Mouse (Mus musculus) liver (tissue): ENCODE measurements around the gene Ndufs3.

Experiments
- DNase-seq: peaks from one replicate; pipeline ENCODE4 v3.0.0-alpha.2; 2020; ENCODE audit warnings: mixed read lengths

The Ndufs3 gene

DNA sequence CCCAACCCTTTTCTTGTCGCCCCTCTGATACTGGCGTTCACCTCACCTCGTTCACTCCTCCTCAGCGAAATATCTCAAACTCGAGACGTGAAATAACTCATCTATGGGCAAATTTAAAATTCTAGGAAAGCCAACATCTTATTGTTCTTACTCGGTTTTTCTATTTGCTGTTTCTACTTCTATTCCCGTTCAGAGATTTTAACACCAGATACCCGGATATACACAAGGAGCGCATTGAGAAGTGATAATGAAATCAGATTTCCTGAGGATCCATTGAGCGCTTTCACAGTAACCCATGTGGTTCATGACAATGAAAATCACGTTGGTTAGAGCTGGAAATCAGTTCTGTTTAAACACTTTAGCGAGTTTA lies 57.0 kb downstream of the Ndufs3 start:
- DNase-seq, result no peak

DNA sequence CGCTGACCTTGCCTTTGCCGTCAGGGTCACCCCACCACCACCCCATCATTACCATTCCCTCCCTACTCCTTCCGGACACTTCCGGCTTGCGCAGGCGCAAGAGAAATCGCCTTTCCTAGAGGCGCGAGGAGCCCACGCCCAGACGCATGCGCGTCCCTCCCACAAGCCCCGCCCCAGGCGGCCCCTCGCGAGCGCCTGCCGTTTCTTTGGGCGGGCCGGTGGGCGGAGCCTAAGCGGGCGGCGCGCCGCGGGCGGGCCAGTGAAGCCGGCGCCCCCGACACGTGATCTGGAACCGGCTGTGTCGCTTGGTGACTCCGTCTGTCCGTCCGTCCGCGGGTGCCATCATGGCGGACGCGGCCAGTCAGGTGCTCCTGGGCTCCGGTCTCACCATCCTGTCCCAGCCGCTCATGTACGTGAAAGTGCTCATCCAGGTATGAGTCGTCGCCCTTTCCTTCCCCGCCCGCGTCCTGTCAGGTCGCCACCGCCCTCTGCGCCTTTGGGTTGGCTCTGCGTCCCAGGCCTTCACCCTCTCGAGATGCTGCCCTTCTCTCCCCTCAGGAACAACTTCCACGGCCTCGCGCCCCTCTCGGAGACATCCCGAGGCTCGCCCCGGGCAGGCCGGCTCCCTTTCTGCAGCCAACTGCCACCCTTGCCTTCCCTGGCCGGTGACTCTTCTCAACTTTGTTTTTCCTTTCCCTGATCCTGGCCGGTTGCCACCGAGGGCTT lies 57.5 kb downstream of the Ndufs3 start, which contains the start of gene Mtch2:
Mtch2 (plus strand) TSS at position 201 of the 726 bp plus-strand sequence.
- DNase-seq, result peak; percentile 99

DNA sequence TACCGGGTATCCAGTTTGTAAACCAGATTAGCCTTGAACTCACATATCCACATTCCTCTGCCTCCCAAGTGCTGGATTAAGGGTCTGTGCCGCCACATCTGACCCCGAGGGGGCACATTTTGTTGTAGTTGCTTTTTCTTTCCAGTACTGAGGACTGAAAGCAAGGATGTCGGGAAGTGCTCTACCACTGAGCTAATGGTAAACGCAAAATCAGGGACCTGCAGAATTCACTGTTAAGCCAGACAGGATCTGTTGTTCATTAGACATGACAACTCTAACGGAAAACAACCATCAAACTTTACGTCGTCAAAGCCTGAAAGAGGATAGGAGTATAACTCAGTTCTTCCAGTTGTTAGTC lies 58.1 kb downstream of the Ndufs3 start:
- peak; percentile 9 for DNase-seq

DNA sequence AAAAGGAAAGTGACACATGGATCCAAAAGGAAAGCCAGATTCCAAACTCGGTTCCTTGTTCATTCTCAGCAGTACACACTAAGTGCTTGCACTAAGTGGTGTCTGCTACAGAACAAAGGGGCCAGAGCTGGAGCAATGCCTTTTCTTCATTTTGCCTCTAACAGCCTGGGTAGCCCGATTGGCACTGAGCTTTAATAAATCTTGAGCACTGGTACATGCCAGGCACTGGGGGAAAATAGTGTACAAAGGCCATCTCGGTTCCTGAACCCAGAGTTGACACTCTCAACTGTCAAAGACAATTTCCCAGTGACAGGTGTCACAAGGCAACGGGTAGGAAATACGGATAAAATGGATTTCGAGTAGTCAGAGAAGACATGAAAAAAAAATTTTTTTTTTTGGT lies 58.5 kb downstream of the Ndufs3 start:
- DNase-seq, result no peak

DNA sequence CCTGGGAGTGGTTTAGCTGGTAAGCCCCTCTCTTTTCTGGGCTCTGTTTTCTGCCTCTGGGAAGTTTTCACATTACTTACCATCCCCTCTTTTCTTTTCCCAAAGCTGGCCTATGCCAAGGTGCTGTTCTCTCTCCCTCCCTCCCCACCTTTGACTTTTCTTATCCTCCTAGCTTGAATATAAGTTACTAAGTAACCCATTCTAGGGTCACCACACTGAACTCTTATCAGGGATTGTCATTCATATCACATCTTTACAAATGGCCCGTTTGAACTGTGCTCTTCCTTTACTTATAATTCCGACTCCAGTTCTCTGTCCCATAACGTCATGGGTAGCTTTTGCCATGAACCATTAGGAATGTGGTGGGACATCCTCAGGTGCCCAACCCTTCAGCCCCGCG lies 59.4 kb downstream of the Ndufs3 start:
- no peak for DNase-seq
